Mouse (Mus musculus) heart, adult 10 weeks (tissue): ENCODE results near the gene Gm14408. TPM values are rescaled to one million over a fixed set of nuclear protein-coding genes. Genes with fewer than 3 reads are reported as not detected.

Experiments used
- polyA plus RNA-seq: library from polyadenylated mRNA; stranded (reverse); fragments of 350-450 nt; fragmentation: Illumina TruSeq; extraction: RNeasy Lipid Tissue Mini Kit (QIAGEN cat#74804); gene quantifications from one replicate; pipeline ENCODE4 v1.2.3, GENCODE M21; 2014; ENCODE audit warnings: low read depth, low replicate concordance

Gene Gm14408
- not detected for polyA plus RNA-seq

DNA sequence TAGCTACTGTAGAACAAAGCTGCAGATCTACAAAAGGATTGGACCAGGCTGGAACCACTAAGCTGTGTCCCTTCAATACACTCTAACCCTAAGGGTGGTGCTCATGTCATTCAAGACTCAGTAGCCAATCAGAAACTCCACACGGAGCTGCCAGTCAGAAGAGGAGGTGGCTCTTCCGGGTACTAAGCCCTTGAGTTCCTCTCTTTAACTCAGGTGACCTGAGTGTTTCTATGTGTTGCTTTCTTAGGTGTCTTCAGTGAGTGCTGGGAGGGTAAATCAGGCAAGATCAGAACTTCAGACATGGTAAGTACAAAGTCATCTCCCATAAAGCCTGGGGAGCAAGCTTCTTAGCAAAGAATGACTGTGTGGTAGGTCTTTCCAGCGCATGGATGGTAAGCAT is at the start of gene Gm14408:
Gene Gm14408 (plus strand): TSS at position 301 of the 400 bp plus-strand sequence.

DNA sequence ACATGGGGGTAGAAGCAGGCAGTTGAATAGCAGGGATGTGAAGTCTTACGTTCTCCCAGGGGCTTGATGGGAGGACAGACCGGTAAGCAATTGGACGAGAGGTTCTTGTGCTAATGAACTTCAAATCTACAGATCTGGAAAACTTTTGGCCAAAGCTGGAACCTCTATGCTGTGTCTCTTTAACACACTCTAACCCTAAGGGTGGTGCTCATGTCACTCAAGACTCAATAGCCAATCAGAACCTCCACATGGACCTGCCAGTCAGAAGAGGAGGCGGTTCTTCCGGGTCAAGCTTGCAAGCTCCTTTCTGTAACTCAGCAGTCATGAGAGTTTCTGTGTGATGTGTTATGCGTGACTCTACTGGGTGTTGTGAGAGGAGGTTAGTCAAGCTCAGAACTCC is 32.6 kb upstream of the Gm14408 start, which contains the start of gene Gm14295:
Gene Gm14295 (plus strand): TSS at position 301 of the 400 bp plus-strand sequence.

Other genes with a start within 250 kb of the Gm14408 start
- 4.9 TPM for gene Gm14308, start 194.8 kb upstream of the Gm14408 start, polyA plus RNA-seq
- 18.4 TPM for gene Zfp973, start 160.6 kb upstream of the Gm14408 start, polyA plus RNA-seq
- gene Gm14305, start 122.8 kb upstream of the Gm14408 start, polyA plus RNA-seq = 15.9 TPM
- gene Gm14295, start 32.5 kb upstream of the Gm14408 start, polyA plus RNA-seq = 19.2 TPM
- gene Gm14296, start 96.7 kb downstream of the Gm14408 start, polyA plus RNA-seq = 5.9 TPM
- 5.6 TPM for gene Gm14419, start 169.8 kb downstream of the Gm14408 start, polyA plus RNA-seq
- not detected for gene Gm14401, start 243.2 kb downstream of the Gm14408 start, polyA plus RNA-seq